Mouse (Mus musculus): ENCODE measurements at regions not wholly inside any gene's neighbourhood (a gene's known extent, or its start where the extent isn't known, plus 50 kb on each side); places are given as distances from the start of the nearest gene placed in this dataset.

DNA sequence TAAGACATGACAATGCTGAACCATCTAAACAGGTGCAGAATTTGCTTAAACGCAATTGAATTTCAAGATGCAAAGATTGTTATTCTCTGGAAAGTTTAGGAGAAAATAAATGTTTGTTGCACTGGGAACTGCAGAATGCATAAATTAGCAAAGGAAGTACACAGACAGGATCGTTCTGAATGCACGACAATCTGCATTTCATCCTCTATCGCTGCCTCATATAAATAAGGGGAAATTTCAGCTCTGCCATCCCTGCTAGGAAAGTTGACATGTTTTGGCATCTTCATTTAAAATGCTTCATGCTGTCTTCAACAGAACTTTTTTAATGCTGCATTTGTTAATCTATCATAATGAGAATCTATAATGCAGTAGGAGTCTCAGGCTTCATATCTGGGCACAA, 137.6 kb downstream of the Med10 start:
- 90% methylated on average over 4 of the region's 4 CpGs for WGBS
- no peak overlapping the region for H3K27ac ChIP-seq (ENCODE audit: insufficient read depth, low read depth, low read length)
- no peak for TF ChIP-seq POLR2A (IDR thresholded peaks at IDR 0.05; ENCODE audit: low read depth, low read length)
- TF ChIP-seq CTCF (IDR thresholded peaks at IDR 0.05; ENCODE audit: extremely low read depth, insufficient read length, insufficient replicate concordance, low read depth, low read length): no peak
- no peaks in the 10 kb centered on the region for H3K36me3 ChIP-seq (ENCODE audit: control insufficient read depth, insufficient read depth, low read length)
- no peak overlapping the region for H3K4me3 ChIP-seq (ENCODE audit: low read depth, low read length)
- no peaks in the 10 kb centered on the region for H3K4me1 ChIP-seq (ENCODE audit: control insufficient read depth, insufficient read depth, insufficient read length, low read length)
- no peaks in the 10 kb centered on the region for H3K27me3 ChIP-seq (ENCODE audit: control insufficient read depth, insufficient read depth, low read length)

DNA sequence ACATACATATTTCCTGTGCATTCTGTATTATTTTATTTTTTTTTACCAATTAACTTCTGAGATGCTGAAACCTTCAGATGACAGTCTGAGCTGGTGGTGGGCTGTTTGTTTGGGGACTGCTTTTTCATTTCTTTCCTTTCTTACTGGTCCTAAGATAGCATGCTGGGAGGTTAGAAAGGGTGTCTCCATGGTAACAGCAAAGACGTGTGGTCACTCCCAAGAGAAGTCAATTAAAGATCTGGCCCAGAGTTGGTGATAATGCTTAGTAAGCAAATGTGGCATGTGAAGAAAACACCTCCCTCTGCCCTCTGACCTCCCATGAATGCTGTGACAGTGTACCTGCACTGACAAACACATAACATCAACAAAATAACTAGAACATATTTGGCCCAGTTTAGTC, 142.5 kb downstream of the Med10 start:
- Histone ChIP-seq H3K27ac (ENCODE audit: insufficient read depth, low read depth, low read length) (no peak overlapping the region), H3K4me1 (ENCODE audit: control insufficient read depth, insufficient read depth, insufficient read length, low read length) (no peaks in the 10 kb centered on the region), H3K27me3 (ENCODE audit: control insufficient read depth, insufficient read depth, low read length) (no peaks in the 10 kb centered on the region), H3K4me3 (ENCODE audit: low read depth, low read length) (no peak overlapping the region), H3K36me3 (ENCODE audit: control insufficient read depth, insufficient read depth, low read length) (no peaks in the 10 kb centered on the region)
- WGBS: 20% methylated on average over 1 of the region's 1 CpGs
- TF ChIP-seq POLR2A (IDR thresholded peaks at IDR 0.05; ENCODE audit: low read depth, low read length) (no peak), CTCF (IDR thresholded peaks at IDR 0.05; ENCODE audit: extremely low read depth, insufficient read length, insufficient replicate concordance, low read depth, low read length) (no peak)

DNA sequence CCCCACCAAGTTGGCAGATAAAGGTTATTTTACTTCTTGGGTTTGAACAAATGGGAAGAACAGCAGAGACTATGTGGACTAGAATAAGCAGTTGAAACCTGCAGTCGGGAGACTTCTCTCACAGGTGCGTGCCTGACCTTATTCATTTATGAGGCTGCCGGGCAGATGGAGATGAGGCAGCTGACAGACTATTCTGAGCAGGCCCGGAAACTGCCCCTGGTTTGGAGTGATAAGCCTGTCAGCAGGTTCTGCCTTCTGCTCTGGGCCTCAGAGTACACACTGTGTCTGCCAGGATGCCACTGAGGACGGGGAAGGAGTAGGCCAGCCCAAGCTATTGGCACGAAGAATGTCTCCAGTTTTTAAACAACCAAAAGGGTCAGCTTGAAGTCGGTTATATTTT, 144.4 kb downstream of the Med10 start:
- no peaks in the 10 kb centered on the region for H3K36me3 ChIP-seq (ENCODE audit: control insufficient read depth, insufficient read depth, low read length)
- H3K4me3 ChIP-seq (ENCODE audit: low read depth, low read length): no peak overlapping the region
- TF ChIP-seq CTCF (IDR thresholded peaks at IDR 0.05; ENCODE audit: extremely low read depth, insufficient read length, insufficient replicate concordance, low read depth, low read length) (no peak), POLR2A (IDR thresholded peaks at IDR 0.05; ENCODE audit: low read depth, low read length) (no peak)
- 64% methylated on average over 7 of the region's 7 CpGs for WGBS
- no peaks in the 10 kb centered on the region for H3K27me3 ChIP-seq (ENCODE audit: control insufficient read depth, insufficient read depth, low read length)
- no peak overlapping the region for H3K27ac ChIP-seq (ENCODE audit: insufficient read depth, low read depth, low read length)
- no peaks in the 10 kb centered on the region for H3K4me1 ChIP-seq (ENCODE audit: control insufficient read depth, insufficient read depth, insufficient read length, low read length)

DNA sequence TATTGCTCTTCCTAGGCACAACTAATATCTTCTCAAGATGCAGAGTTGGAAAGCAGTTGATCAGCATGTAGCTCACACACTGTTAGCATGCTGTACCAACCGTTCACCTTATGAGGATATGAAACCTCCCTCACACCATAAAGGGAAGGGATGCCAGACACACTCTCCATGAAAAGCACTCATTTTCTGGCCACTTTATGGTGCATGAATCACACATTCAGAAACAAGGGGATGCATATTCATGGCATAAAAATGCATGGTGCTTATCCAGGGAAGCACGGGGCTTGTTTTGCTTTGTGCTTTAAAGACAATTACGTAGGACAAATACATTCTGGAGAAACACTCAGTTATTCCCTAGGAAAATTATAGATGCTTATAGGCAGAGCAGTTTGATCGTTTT, 149.9 kb downstream of the Med10 start:
- H3K27me3 ChIP-seq (ENCODE audit: control insufficient read depth, insufficient read depth, low read length): no peaks in the 10 kb centered on the region
- H3K4me1 ChIP-seq (ENCODE audit: control insufficient read depth, insufficient read depth, insufficient read length, low read length): no peaks in the 10 kb centered on the region
- no peak overlapping the region for H3K4me3 ChIP-seq (ENCODE audit: low read depth, low read length)
- no peak overlapping the region for H3K27ac ChIP-seq (ENCODE audit: insufficient read depth, low read depth, low read length)
- no peaks in the 10 kb centered on the region for H3K36me3 ChIP-seq (ENCODE audit: control insufficient read depth, insufficient read depth, low read length)
- no peak for TF ChIP-seq POLR2A (IDR thresholded peaks at IDR 0.05; ENCODE audit: low read depth, low read length)
- TF ChIP-seq CTCF (IDR thresholded peaks at IDR 0.05; ENCODE audit: extremely low read depth, insufficient read length, insufficient replicate concordance, low read depth, low read length): no peak
- 79% methylated on average over 4 of the region's 4 CpGs for WGBS

DNA sequence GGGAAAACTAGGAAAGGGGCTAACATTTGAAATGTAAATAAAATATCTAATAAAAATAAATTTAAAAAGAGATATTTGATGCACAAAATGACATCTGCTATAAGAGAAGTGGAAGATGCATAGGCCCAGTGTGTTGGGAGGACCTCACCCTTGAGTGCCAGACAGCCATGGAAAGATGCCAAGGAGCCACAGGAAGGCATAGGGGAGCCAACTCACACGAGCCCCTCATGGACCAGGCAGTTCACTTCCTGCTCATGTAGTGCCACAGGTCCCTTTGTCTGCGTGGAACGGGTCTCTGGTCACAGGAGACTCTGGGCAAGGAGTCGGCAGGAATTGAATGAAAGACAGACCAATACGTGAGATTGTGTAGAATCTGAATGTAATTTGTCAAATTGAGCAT, 152.0 kb downstream of the Med10 start:
- 61% methylated on average over 5 of the region's 5 CpGs for WGBS
- Histone ChIP-seq H3K27ac (ENCODE audit: insufficient read depth, low read depth, low read length) (no peak overlapping the region), H3K36me3 (ENCODE audit: control insufficient read depth, insufficient read depth, low read length) (no peaks in the 10 kb centered on the region), H3K4me1 (ENCODE audit: control insufficient read depth, insufficient read depth, insufficient read length, low read length) (no peaks in the 10 kb centered on the region), H3K27me3 (ENCODE audit: control insufficient read depth, insufficient read depth, low read length) (no peaks in the 10 kb centered on the region), H3K4me3 (ENCODE audit: low read depth, low read length) (no peak overlapping the region)
- TF ChIP-seq CTCF (IDR thresholded peaks at IDR 0.05; ENCODE audit: extremely low read depth, insufficient read length, insufficient replicate concordance, low read depth, low read length) (no peak), POLR2A (IDR thresholded peaks at IDR 0.05; ENCODE audit: low read depth, low read length) (no peak)

DNA sequence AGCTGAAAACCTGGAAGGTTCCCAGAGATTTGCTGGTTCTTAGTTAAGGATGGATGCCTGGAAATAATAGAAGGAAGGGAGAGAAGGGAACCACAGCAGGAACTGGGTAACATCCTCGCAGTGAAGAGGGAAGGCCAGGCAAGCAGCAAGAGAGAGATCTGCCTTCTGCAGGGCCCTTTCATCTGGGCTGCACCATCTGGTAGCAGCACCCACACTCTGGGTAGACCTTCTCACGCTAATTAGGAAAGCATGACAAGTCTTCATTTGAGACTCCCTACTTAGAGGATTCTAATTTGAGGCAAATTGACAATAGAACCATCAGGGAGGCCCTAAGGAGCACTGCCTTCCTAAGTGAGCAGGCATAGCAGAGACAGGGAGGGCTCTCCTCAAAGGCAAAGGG, 153.3 kb downstream of the Med10 start:
- TF ChIP-seq CTCF (IDR thresholded peaks at IDR 0.05; ENCODE audit: extremely low read depth, insufficient read length, insufficient replicate concordance, low read depth, low read length): no peak
- no peak for TF ChIP-seq POLR2A (IDR thresholded peaks at IDR 0.05; ENCODE audit: low read depth, low read length)
- Histone ChIP-seq H3K36me3 (ENCODE audit: control insufficient read depth, insufficient read depth, low read length) (no peaks in the 10 kb centered on the region), H3K4me3 (ENCODE audit: low read depth, low read length) (no peak overlapping the region), H3K27ac (ENCODE audit: insufficient read depth, low read depth, low read length) (no peak overlapping the region), H3K27me3 (ENCODE audit: control insufficient read depth, insufficient read depth, low read length) (no peaks in the 10 kb centered on the region), H3K4me1 (ENCODE audit: control insufficient read depth, insufficient read depth, insufficient read length, low read length) (no peaks in the 10 kb centered on the region)
- WGBS: 58% methylated on average over 2 of the region's 2 CpGs

DNA sequence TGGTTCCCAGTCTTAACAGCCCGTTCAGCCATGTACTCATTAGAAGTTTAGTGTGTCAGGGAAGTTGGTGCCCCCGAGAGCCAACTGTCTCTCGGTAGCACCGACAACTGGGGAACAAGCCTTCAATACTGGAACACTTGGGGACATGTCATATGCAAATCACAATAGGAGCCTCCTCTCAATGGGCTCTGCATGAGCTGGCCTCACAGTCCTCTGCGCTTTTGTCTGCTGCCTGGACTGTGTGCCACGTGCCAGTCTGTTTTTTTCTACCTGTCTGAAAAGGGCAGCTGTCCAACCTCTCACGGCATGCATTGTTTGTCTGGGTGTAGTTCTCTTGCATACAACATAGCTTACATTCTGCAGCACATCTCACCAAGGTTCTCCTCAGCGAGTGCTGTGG, 161.7 kb downstream of the Med10 start:
- Histone ChIP-seq H3K4me3 (ENCODE audit: low read depth, low read length) (no peak overlapping the region), H3K27me3 (ENCODE audit: control insufficient read depth, insufficient read depth, low read length) (no peaks in the 10 kb centered on the region), H3K36me3 (ENCODE audit: control insufficient read depth, insufficient read depth, low read length) (no peaks in the 10 kb centered on the region), H3K27ac (ENCODE audit: insufficient read depth, low read depth, low read length) (no peak overlapping the region), H3K4me1 (ENCODE audit: control insufficient read depth, insufficient read depth, insufficient read length, low read length) (no peaks in the 10 kb centered on the region)
- WGBS: 85% methylated on average over 8 of the region's 8 CpGs
- no peak for TF ChIP-seq CTCF (IDR thresholded peaks at IDR 0.05; ENCODE audit: extremely low read depth, insufficient read length, insufficient replicate concordance, low read depth, low read length)
- no peak for TF ChIP-seq POLR2A (IDR thresholded peaks at IDR 0.05; ENCODE audit: low read depth, low read length)

All from small intestine, adult 2 months (tissue).